Mouse (Mus musculus) heart, adult 2 months (tissue): ENCODE data around the gene Synrg. TPM values are rescaled to one million over a fixed set of nuclear protein-coding genes. Genes with fewer than 3 reads are reported as not detected.

Source experiments
- DNase-seq, 2 experiments: peaks; one replicate each; pipeline ENCODE4 v3.0.0; 2021
- H3K27ac ChIP-seq: fragments of 200-600 bp; 2 replicates; pipeline ENCODE4 v1.8.1; 2022
- H3K27me3 ChIP-seq: fragments of 200-500 bp; 2 replicates; pipeline ENCODE4 v1.6.1; 2012; ENCODE audit warnings: mild to moderate bottlenecking, low read length, inconsistent platforms, mixed read lengths; ENCODE audit not compliant: control insufficient read depth, insufficient read depth
- H3K36me3 ChIP-seq: fragments of 200-500 bp; 2 replicates; pipeline ENCODE4 v1.6.1; 2012; ENCODE audit warnings: low read length, inconsistent platforms; ENCODE audit not compliant: control insufficient read depth, insufficient read depth
- H3K4me1 ChIP-seq: fragments of 200-500 bp; 2 replicates; pipeline ENCODE4 v1.6.1; 2011; ENCODE audit warnings: low read length; ENCODE audit not compliant: control insufficient read depth, insufficient read depth
- H3K4me3 ChIP-seq: fragments of 200-600 bp; 2 replicates; pipeline ENCODE4 v1.8.1; 2022
- H3K79me2 ChIP-seq: fragments of 200-500 bp; replicated peaks from 2 replicates; pipeline ENCODE4 v1.6.1; 2012; ENCODE audit warnings: mild to moderate bottlenecking, inconsistent platforms, low read length, moderate library complexity, mixed read lengths; ENCODE audit not compliant: control insufficient read depth, insufficient read depth
- H3K9ac ChIP-seq: fragments of 200-500 bp; 2 replicates; pipeline ENCODE4 v1.6.1; 2012; ENCODE audit warnings: low read depth, mild to moderate bottlenecking, control low read depth, inconsistent platforms, low read length, mixed read lengths
- CTCF ChIP-seq: fragments of 200-600 bp; IDR thresholded peaks from 2 replicates; pipeline ENCODE4 v1.8.1; 2022; ENCODE audit warnings: antibody characterized with exemption, mild to moderate bottlenecking, moderate library complexity
- EP300 ChIP-seq: fragments of 200-500 bp; IDR thresholded peaks from 2 replicates; pipeline ENCODE4 v1.6.1; 2011; ENCODE audit warnings: low read depth, low read length, control low read depth; ENCODE audit not compliant: insufficient read depth
- POLR2A ChIP-seq: fragments of 200-500 bp; IDR thresholded peaks from 2 replicates; pipeline ENCODE4 v1.6.1; 2011; ENCODE audit warnings: mild to moderate bottlenecking, low read depth, low read length, control low read depth; ENCODE audit not compliant: insufficient read depth
- WGBS: fragments of 180-500 bp; shearing (Covaris S2); methylation state at CpG from one replicate; pipeline ENCODE4 v1.1.7; 2018; 5-methylcytosine and 5-hydroxymethylcytosine counted together
- intact Hi-C: fragments of 180-260 bp; cut with DNase I; formaldehyde crosslinking; loops from one replicate; pipeline ENCODE4 v1.15.1; 2025
- long read RNA-seq: library from polyadenylated mRNA; stranded (forward); transcript quantifications from one replicate; pipeline ENCODE4 v2.0.0, GENCODE M21; 2021
- polyA plus RNA-seq: library from polyadenylated mRNA; depleted of rRNA; stranded (reverse); fragments of >200 nt; gene quantifications from 2 replicates; pipeline ENCODE4 v1.2.3, GENCODE M21; 2012; rRNA removed
- total RNA-seq, 2 experiments: library from RNA; stranded (reverse); gene quantifications; 2 replicates each; pipeline ENCODE4 v1.2.3; 2021

Gene Synrg
- 10 to 100 TPM; 23.7 to 28.1 TPM for total RNA-seq
- polyA plus RNA-seq, result 12.2 and 18.0 TPM in 2 replicates
- long read RNA-seq, partial matches to known transcripts, result 7 of 32 reads
- long read RNA-seq, other reads (novel, unspliced or antisense), result 23 of 32 reads

DNA sequence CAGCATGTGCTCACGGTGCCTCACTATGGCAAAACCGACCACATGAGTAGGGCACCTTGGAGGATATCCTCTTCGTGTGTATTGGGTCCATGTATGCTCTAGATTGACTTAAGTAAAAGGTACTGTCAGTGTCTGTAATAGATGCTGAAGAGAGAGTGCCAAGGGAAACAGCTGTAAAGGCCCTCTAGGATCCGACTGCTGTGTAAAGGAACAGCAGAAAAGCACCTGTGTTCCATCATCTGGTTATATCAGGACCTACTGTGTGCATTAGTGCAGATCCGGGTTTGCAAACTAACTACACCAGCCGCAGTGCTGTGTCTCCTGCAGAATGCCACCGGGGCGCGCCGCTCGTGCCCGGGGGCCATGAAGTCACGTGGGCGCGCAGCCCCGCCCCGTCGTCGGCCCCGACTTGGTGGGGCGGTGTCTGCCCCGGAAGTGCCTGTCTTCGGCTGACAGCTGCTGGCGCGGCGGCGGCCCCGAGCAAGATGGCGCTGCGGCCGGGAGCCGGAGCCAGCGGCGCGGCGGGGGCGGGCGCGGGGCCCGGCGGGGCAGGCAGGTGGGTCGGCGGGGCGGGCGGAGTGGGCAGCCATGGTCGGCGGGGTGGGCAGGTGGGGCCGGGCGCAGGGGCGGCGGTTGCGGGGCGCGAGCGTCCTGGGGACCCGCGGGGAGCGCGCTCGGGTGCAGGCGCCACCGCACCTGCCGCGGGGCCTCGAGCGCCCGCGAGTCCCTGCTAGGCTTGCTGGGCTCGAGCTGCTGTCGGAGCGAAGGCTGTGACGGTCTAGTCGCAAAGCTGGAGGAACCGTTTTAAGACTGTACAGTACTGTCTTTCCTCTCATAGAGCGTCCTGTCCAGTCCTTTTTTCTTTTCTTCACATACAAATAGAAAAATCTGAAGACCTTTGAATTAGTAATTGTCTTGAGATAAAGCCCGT is at the start of gene Synrg:
Gene Synrg (plus strand): TSS at position 438 of the 931 bp plus-strand sequence.
- peak within 1 kb of the TSS; percentile 93 for H3K9ac ChIP-seq
- peaks cover 4% of the 10 kb centered on the region; the same call in 1 of the 2 replicates for H3K36me3 ChIP-seq
- H3K79me2 ChIP-seq, result no peaks in the 10 kb centered on the region
- DNase-seq, result peak; percentile 95
- WGBS, result 2% methylated on average over 73 of the region's 76 CpGs
- no peaks in the 10 kb centered on the region for H3K27me3 ChIP-seq
- H3K4me1 ChIP-seq, result peaks cover 2% of the 10 kb centered on the region
- intact Hi-C loops, result loop anchor here (1.0 kb wide), 1 partner anchor 22 kb away; the partner anchor contains the start of gene Ddx52
- TF ChIP-seq EP300 (no peak), POLR2A (peak; percentile 61)
- H3K27ac ChIP-seq, result peak within 1 kb of the TSS; percentile 81
- peak within 1 kb of the TSS; percentile 86 for H3K4me3 ChIP-seq

GRCm38 (mm10) chr11:83914501-83914900 is 49.7 kb upstream of the Synrg start:
- no peak overlapping the region for H3K4me3 ChIP-seq
- no peak for DNase-seq
- H3K36me3 ChIP-seq, result no peaks in the 10 kb centered on the region
- no peak for TF ChIP-seq EP300
- H3K4me1 ChIP-seq, result no peaks in the 10 kb centered on the region
- H3K27ac ChIP-seq, result no peak overlapping the region
- H3K79me2 ChIP-seq, result no peaks in the 10 kb centered on the region
- 53% methylated on average over 4 of the region's 4 CpGs for WGBS
- no peaks in the 10 kb centered on the region for H3K27me3 ChIP-seq
- intact Hi-C loops, result no loop called here
- H3K9ac ChIP-seq, result no peak overlapping the region

GRCm38 (mm10) chr11:83922600-83922999 is 41.6 kb upstream of the Synrg start:
- H3K4me1 ChIP-seq, result no peaks in the 10 kb centered on the region
- no peaks in the 10 kb centered on the region for H3K79me2 ChIP-seq
- intact Hi-C loops, result no loop called here
- WGBS, result 59% methylated on average over 2 of the region's 2 CpGs
- TF ChIP-seq EP300 (no peak), POLR2A (no peak), CTCF (no peak)
- H3K27me3 ChIP-seq, result no peaks in the 10 kb centered on the region; the same call in 1 of the 2 replicates
- no peaks in the 10 kb centered on the region for H3K36me3 ChIP-seq
- no peak overlapping the region for H3K4me3 ChIP-seq
- DNase-seq, result no peak
- no peak overlapping the region for H3K9ac ChIP-seq
- no peak overlapping the region for H3K27ac ChIP-seq

DNA sequence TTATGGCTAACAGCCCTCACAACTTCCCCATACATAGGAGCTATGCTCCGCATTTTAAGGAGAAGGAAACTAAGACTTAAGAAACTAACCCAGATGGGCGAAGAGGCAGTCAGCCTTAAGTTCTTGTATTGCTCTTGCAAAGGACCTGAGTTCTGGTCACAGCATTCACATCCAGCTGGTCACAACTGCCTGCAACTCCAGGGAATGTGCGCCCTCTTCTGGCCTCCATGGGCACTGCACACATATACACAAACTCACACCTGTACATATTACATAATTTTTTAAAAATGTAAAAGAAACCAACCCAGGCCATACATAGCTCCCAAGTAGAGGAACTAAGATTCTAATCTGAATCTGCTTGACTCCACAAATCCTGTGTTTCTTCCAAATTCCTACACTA is 37.1 kb upstream of the Synrg start:
- Histone ChIP-seq H3K79me2 (no peaks in the 10 kb centered on the region), H3K9ac (no peak overlapping the region), H3K27ac (no peak overlapping the region), H3K36me3 (no peaks in the 10 kb centered on the region), H3K4me3 (no peak overlapping the region), H3K27me3 (peaks cover 4% of the 10 kb centered on the region), H3K4me1 (no peaks in the 10 kb centered on the region)
- no peak for TF ChIP-seq POLR2A
- TF ChIP-seq EP300, result no peak
- peak; percentile 52 for TF ChIP-seq CTCF
- 59% methylated on average over 3 of the region's 3 CpGs for WGBS
- intact Hi-C loops, result no loop called here
- DNase-seq, result no peak

DNA sequence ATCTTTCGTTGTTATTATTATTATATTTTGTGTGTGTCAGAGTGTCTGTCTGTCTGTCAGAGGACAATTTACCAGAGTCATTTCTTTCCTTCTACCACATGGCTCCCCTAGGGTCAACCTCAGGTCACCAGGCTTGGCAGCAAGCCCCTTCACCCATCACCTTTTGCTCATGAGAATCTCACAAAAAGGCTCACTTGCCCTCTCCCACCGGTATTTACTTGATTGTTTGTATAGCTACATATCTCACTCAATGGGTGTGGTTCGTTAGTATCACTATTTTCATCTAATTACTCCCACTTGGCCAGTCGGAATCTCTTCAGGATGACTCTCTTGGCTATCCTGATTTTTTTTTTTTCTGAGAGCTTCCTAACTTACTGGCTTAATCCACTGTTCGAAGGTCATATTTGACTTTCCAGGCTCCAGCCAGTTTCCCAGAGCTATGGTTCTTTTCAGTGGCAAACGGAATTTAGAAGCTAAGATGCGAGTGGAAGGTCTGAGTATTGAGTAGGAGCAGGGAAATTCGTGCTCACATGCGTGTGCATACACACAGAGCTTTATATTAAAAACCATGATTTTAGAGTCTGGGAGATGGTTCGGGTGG is 31.6 kb upstream of the Synrg start:
- no peak for DNase-seq
- intact Hi-C loops, result no loop called here
- no peaks in the 10 kb centered on the region for H3K4me1 ChIP-seq

More for the DNA sequence above, 31.6 kb upstream of the Synrg start:
- Histone ChIP-seq H3K27ac (no peak overlapping the region), H3K79me2 (no peaks in the 10 kb centered on the region), H3K27me3 (peaks cover 4% of the 10 kb centered on the region), H3K9ac (no peak overlapping the region), H3K36me3 (no peaks in the 10 kb centered on the region), H3K4me3 (no peak overlapping the region)
- WGBS, result 65% methylated on average over 10 of the region's 10 CpGs
- TF ChIP-seq POLR2A (no peak), CTCF (no peak), EP300 (no peak)
